Mouse (Mus musculus) effector memory CD4-positive, alpha-beta T cell, adult 7 months (primary cell): ENCODE results near the gene Dock9. TPM values are rescaled to one million over a fixed set of nuclear protein-coding genes. Genes with fewer than 3 reads are reported as not detected.

Experiments used
- polyA plus RNA-seq: library from polyadenylated mRNA; unstranded; fragments of 100-300 nt; shearing (Covaris generic); gene quantifications from one replicate; pipeline ENCODE4 v1.2.1, GENCODE M21; 2017

Dock9 gene
- 16.9 TPM for polyA plus RNA-seq

GRCm38 (mm10) chr14:121797457-121798410 lies at the start of gene Dock9:
TSS of gene Dock9 (minus strand) at chr14:121797837.

GRCm38 (mm10) chr14:121504781-121505484 lies 292.7 kb downstream of the Dock9 start, which contains the start of gene Slc15a1:
TSS of gene Slc15a1 (minus strand) at chr14:121505252.

Other genes with a start within 250 kb of the Dock9 start
- 131 TPM for gene Ubac2, start 80.8 kb upstream of the Dock9 start, polyA plus RNA-seq
- gene Gpr18, start 117.9 kb upstream of the Dock9 start, polyA plus RNA-seq: 164 TPM
- 459 TPM for gene Gpr183, start 167.4 kb upstream of the Dock9 start, polyA plus RNA-seq
- gene Timm8a2, start 236.8 kb upstream of the Dock9 start, polyA plus RNA-seq: not detected